Mouse (Mus musculus) thymus, adult 2 months (tissue): ENCODE results near the gene Mxi1.

ENCODE experiments used
- CTCF ChIP-seq: fragments of 200-500 bp; IDR thresholded peaks from 2 replicates; pipeline ENCODE4 v1.5.1; 2012; ENCODE audit warnings: mild to moderate bottlenecking, control low read depth, low read length, moderate library complexity, borderline replicate concordance; ENCODE audit not compliant: control insufficient read depth, poor library complexity, insufficient read depth; ENCODE audit errors: extremely low read depth
- POLR2A ChIP-seq: fragments of 200-500 bp; IDR thresholded peaks from 2 replicates; pipeline ENCODE4 v1.6.1; 2012; ENCODE audit warnings: mild to moderate bottlenecking, low read length, control low read depth, moderate library complexity; ENCODE audit not compliant: control insufficient read depth, poor library complexity, insufficient read depth; ENCODE audit errors: extremely low read depth

DNA sequence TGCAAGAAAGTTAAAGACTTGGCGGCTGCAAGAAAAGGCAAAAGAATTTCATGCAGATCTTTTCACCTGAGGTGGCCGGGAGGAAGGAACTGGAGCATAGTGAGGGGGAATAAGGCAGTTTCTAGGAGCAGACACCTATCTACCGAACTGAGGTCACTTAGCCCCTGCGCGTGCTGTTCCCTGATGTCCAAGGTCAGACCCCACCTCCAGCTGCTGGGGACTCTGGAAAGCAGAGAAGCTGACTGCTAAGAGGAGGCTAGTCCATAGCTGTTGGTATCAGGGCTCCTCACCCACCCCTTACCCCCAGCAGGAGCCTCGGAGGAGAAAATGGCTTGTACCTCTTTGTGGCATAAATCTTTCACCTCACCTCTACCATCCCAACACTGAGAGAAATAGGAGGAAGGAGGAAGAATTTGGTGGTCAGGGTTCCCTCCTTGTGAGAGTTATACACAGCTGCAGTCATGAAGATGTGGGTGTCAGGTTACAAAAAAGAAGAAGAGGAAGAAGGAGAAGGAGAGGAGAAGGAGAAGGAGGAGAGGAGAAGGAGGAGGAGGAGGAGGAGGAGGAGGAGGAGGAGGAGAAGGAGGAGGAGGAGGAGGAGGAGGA, 111.4 kb downstream of the Mxi1 start:
- TF ChIP-seq POLR2A: no peak
- TF ChIP-seq CTCF: no peak
